9 mouse cellular contexts compared by ENCODE assay signal in genomic region chr3:83766726-83767070, GRCm38 (mm10). TPM values are rescaled to one million over a fixed set of nuclear protein-coding genes. Genes with fewer than 3 reads are reported as not detected.
DNase-seq lines count a peak whose midpoint lies in the region; ATAC-seq and TF ChIP-seq lines count a peak whose summit lies in the region.
"Had no signal": no experiment of that assay in that cellular context is flagged by ENCODE, and none has a peak within 500 bp of the region (broad histone marks: within the 10 kb centered on the region; RNA-seq: fewer than 3 reads in every experiment).

No protein-coding gene starts in this region.

- no peaks in the 10 kb centered on the region for H3K9me3 ChIP-seq in heart, embryonic 10.5 days
- no peaks in the 10 kb centered on the region for H3K9me3 ChIP-seq in E14TG2a.4 (ENCODE audit: low read length)
- no peaks in the 10 kb centered on the region for H3K9me3 ChIP-seq in liver, embryonic 16.5 days (replicated peaks; ENCODE audit: control insufficient read depth, low read length)

- TF ChIP-seq CTCF in E14TG2a.4 (conservative IDR thresholded peaks at IDR 0.05; ENCODE audit: low read length) = no peak

- H3K4me2 ChIP-seq in liver, embryonic 16.5 days (ENCODE audit: low read depth, low read length) = peak overlapping the region; percentile 62

- H3K9ac ChIP-seq in liver, embryonic 16.5 days (ENCODE audit: low read depth, low read length) = no peak overlapping the region

- H3K27ac ChIP-seq in heart, embryonic 10.5 days = peak overlapping the region; percentile 84
- H3K27ac ChIP-seq in liver, embryonic 16.5 days (ENCODE audit: low read length) = no peak overlapping the region

- under 1% methylated on average over 25 of the region's 25 CpGs for WGBS in heart, embryonic 10.5 days
- WGBS in liver, embryonic 16.5 days (ENCODE audit: insufficient replicate concordance) = 2% methylated on average over 21 of the region's 25 CpGs

- H3K4me3 ChIP-seq in heart, embryonic 10.5 days = peak overlapping the region; percentile 71
- H3K4me3 ChIP-seq in E14TG2a.4 (replicated peaks; ENCODE audit: low read length) = peak overlapping the region; percentile 83
- H3K4me3 ChIP-seq in liver, embryonic 16.5 days (ENCODE audit: low read depth, low read length) = peak overlapping the region; percentile 46
- H3K4me3 ChIP-seq: myocyte had no signal

- H3K27me3 ChIP-seq in heart, embryonic 10.5 days (ENCODE audit: insufficient read depth, poor library complexity, severe bottlenecking) = peaks cover 71% of the 10 kb centered on the region
- H3K27me3 ChIP-seq in E14TG2a.4 (ENCODE audit: insufficient read depth, low read length) = peaks cover 64% of the 10 kb centered on the region
- peaks cover 55% of the 10 kb centered on the region for H3K27me3 ChIP-seq in liver, embryonic 16.5 days (ENCODE audit: control insufficient read depth, insufficient read depth, low read depth, low read length)

- peak; percentile 76 for DNase-seq in heart, embryonic 10.5 days (ENCODE audit: low spot score)
- DNase-seq in heart, adult 9 months (ENCODE audit: low spot score in 2 of 2) = no peak
- no peak for DNase-seq in left cerebral cortex, adult 11 months (ENCODE audit: low spot score)
- DNase-seq in cerebellum, adult 11-12 months = no peak
- DNase-seq in adrenal gland, adult 2 months = no peak

- peak; percentile 2; the same call in 1 of the 2 replicates for ATAC-seq in granulocyte monocyte progenitor cell, adult 5-6 weeks (replicated peaks; ENCODE audit: poor library complexity, severe bottlenecking)
- no peak for ATAC-seq in liver, embryonic 16.5 days (ENCODE audit: low read depth)

- no peaks in the 10 kb centered on the region for H3K36me3 ChIP-seq in heart, embryonic 10.5 days
- H3K36me3 ChIP-seq in E14TG2a.4 (ENCODE audit: insufficient read depth, low read length) = peaks cover 31% of the 10 kb centered on the region
- no peaks in the 10 kb centered on the region for H3K36me3 ChIP-seq in liver, embryonic 16.5 days (ENCODE audit: control insufficient read depth, insufficient read depth)

- peaks cover 29% of the 10 kb centered on the region for H3K4me1 ChIP-seq in heart, embryonic 10.5 days
- H3K4me1 ChIP-seq in E14TG2a.4 (replicated peaks; ENCODE audit: low read depth, low read length) = peaks cover 55% of the 10 kb centered on the region
- no peaks in the 10 kb centered on the region; the same call in 1 of the 2 replicates for H3K4me1 ChIP-seq in liver, embryonic 16.5 days (ENCODE audit: control insufficient read depth, low read depth, low read length)

RNA-seq across cellular contexts. Expression of gene Sfrp2, which starts 0.6 kb away (rescaled TPM):
- 6.9 and 27.2 TPM in 2 replicates for polyA plus RNA-seq in heart, embryonic 10.5 days (2016; fragmentation: Nextera tagmentation; extraction: Ambion mirVana)
- not detected in 2 replicates for total RNA-seq in granulocyte monocyte progenitor cell, adult 5-6 weeks (2014; fragmentation: Nextera tagmentation)
- total RNA-seq in granulocyte monocyte progenitor cell, adult 5-6 weeks (2017) = not detected in 2 replicates
- polyA plus RNA-seq in liver, embryonic 16.5 days (2015; fragmentation: Nextera tagmentation; extraction: Ambion mirVana) = 2.2 and 3.2 TPM in 2 replicates
- 1 to 10 TPM; 4.4 to 5.7 TPM for total RNA-seq in adrenal gland, adult 2 months (2021)
- 6.1 and 8.5 TPM in 2 replicates for polyA plus RNA-seq in adrenal gland, adult 2 months (2012; rRNA removed)
